Mouse (Mus musculus) embryonic fibroblast, embryonic 13.5 days (primary cell): Measurements from ENCODE around the gene Ube2q1.

ENCODE experiments used
- CTCF ChIP-seq: IDR thresholded peaks from 2 replicates; pipeline ENCODE4 v1.5.1; 2011; ENCODE audit warnings: mild to moderate bottlenecking, control low read depth, low read length, moderate library complexity, borderline replicate concordance; ENCODE audit not compliant: insufficient read depth
- POLR2A ChIP-seq: IDR thresholded peaks from 2 replicates; pipeline ENCODE4 v1.6.1; 2011; ENCODE audit warnings: low read depth, mild to moderate bottlenecking, control low read depth, low read length, moderate library complexity

DNA sequence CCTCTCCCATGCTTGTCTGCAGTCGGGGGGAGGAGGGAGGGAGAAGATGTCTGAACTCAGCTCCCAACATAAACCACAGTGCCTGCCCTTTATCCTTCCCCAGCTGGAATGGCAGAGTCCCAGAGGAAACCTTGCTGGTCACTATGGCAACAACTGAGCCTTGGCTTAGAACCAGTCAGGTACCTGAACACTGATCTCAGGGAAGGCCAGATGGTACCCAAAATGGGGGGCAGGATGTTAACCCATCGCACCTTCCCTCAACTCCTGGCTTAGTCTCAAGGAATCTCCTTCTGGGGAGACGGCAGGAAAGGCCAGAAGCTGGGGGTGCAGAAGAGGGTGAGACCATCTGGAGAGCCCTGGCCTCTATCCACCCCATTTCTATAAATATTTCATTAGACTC is 13.6 kb upstream of the Ube2q1 start:
- TF ChIP-seq CTCF (no peak), POLR2A (no peak)
